Mouse (Mus musculus) heart, embryonic 10.5 days (tissue): ENCODE data around the gene Depp1. TPM values are rescaled to one million over a fixed set of nuclear protein-coding genes. Genes with fewer than 3 reads are reported as not detected.

ENCODE experiments used
- microRNA-seq: library from miRNA; unstranded; fragments of <30 nt; microRNA quantifications from one replicate; pipeline ENCODE4, GENCODE M21; 2017
- polyA plus RNA-seq: library from polyadenylated mRNA; unstranded; fragments of >200 nt; fragmentation: Nextera tagmentation; extraction: Ambion mirVana; gene quantifications from 2 replicates; pipeline ENCODE4 v1.2.1, GENCODE M21; 2016

Gene Depp1
- polyA plus RNA-seq, 1 experiment from 2014 or later, result 6.0 TPM

Small RNA genes within 50 kb of the gene (microRNA-seq; reads per million reads assigned to microRNA genes)
- not detected for gene Mir7043

Other genes with a start within 250 kb of the Depp1 start
- gene Alox5, start 189.4 kb upstream of the Depp1 start, polyA plus RNA-seq, result 5.5 and 7.1 TPM in 2 replicates
- not detected in 2 replicates for gene Olfr211, start 161.5 kb upstream of the Depp1 start, polyA plus RNA-seq
- not detected in 2 replicates for gene Olfr212, start 144.1 kb upstream of the Depp1 start, polyA plus RNA-seq
- not detected in 2 replicates for gene Olfr213, start 112.2 kb upstream of the Depp1 start, polyA plus RNA-seq
- 0.53 and 0.67 TPM in 2 replicates for gene Gm5580, start 99.5 kb upstream of the Depp1 start, polyA plus RNA-seq
- gene Olfr214, start 96.4 kb upstream of the Depp1 start, polyA plus RNA-seq, result not detected in 2 replicates
- gene Olfr215, start 66.4 kb upstream of the Depp1 start, polyA plus RNA-seq, result not detected in 2 replicates
- gene Zfp422, start 21.6 kb upstream of the Depp1 start, polyA plus RNA-seq, result 96.7 and 139 TPM in 2 replicates
- 5.5 and 7.2 TPM in 2 replicates for gene Rassf4, start 23.3 kb downstream of the Depp1 start, polyA plus RNA-seq
- gene Tmem72, start 66.3 kb downstream of the Depp1 start, polyA plus RNA-seq, result 0.04 and 0.14 TPM in 2 replicates